10 mouse cellular contexts compared by ENCODE assay signal in genomic region chr8:46615936-46616335, GRCm38 (mm10). TPM values are rescaled to one million over a fixed set of nuclear protein-coding genes. Genes with fewer than 3 reads are reported as not detected.
DNase-seq lines count a peak whose midpoint lies in the region; ATAC-seq lines count a peak whose summit lies in the region.
"Had no signal": no experiment of that assay in that cellular context is flagged by ENCODE, and none has a peak within 500 bp of the region (broad histone marks: within the 10 kb centered on the region; RNA-seq: fewer than 3 reads in every experiment).

No protein-coding gene starts in this region.

- H3K4me3 ChIP-seq in forebrain, embryonic 13.5 days: no peak overlapping the region
- H3K4me3 ChIP-seq in forebrain, embryonic 11.5 days (ENCODE audit: low read depth, low read length): no peak overlapping the region
- H3K4me3 ChIP-seq in midbrain, embryonic 14.5 days (replicated peaks; ENCODE audit: low read depth, low read length): no peak overlapping the region
- no peak overlapping the region for H3K4me3 ChIP-seq in midbrain, embryonic 15.5 days
- H3K4me3 ChIP-seq in limb, embryonic 13.5 days: peak overlapping the region; percentile 82; the same call in 1 of the 2 replicates

- DNase-seq in forebrain, embryonic 11.5 days (ENCODE audit: low spot score): no peak
- DNase-seq in midbrain, embryonic 14.5 days: no peak
- DNase-seq in thymus, postnatal 10 days (ENCODE audit: low spot score in 2 of 2): peak; percentile 11 to 15
- DNase-seq in frontal cortex, adult 2 months (ENCODE audit: extremely low spot score in 1 of 2, low spot score in 1 of 2): no peak
- DNase-seq in left cerebral cortex, postnatal 14 days (ENCODE audit: low spot score in 2 of 2): no peak
- DNase-seq: adrenal gland, postnatal 14 days had no signal

- WGBS in forebrain, embryonic 13.5 days: 89% methylated on average over 8 of the region's 8 CpGs
- WGBS in forebrain, embryonic 11.5 days: 87% methylated on average over 8 of the region's 8 CpGs
- WGBS in midbrain, embryonic 14.5 days: 93% methylated on average over 8 of the region's 8 CpGs
- WGBS in midbrain, embryonic 15.5 days: 93% methylated on average over 8 of the region's 8 CpGs
- 53% methylated on average over 8 of the region's 8 CpGs for WGBS in limb, embryonic 13.5 days

- no peak overlapping the region for H3K9ac ChIP-seq in forebrain, embryonic 13.5 days
- H3K9ac ChIP-seq in forebrain, embryonic 11.5 days (ENCODE audit: low read length): no peak overlapping the region
- H3K9ac ChIP-seq in midbrain, embryonic 14.5 days (replicated peaks; ENCODE audit: low read length): no peak overlapping the region
- no peak overlapping the region for H3K9ac ChIP-seq in midbrain, embryonic 15.5 days
- H3K9ac ChIP-seq in limb, embryonic 13.5 days: peak overlapping the region; percentile 66; the same call in 1 of the 2 replicates

- intact Hi-C loops in left cerebral cortex, postnatal 14 days (cut with DNase I): no loop called here

- peaks cover 35% of the 10 kb centered on the region for H3K4me1 ChIP-seq in forebrain, embryonic 13.5 days
- peaks cover 4% of the 10 kb centered on the region; the same call in 1 of the 2 replicates for H3K4me1 ChIP-seq in forebrain, embryonic 11.5 days (replicated peaks; ENCODE audit: control insufficient read depth, insufficient read depth, low read length)
- peaks cover 27% of the 10 kb centered on the region for H3K4me1 ChIP-seq in midbrain, embryonic 14.5 days (ENCODE audit: control insufficient read depth, insufficient read depth, low read length)
- peaks cover 16% of the 10 kb centered on the region for H3K4me1 ChIP-seq in midbrain, embryonic 15.5 days
- H3K4me1 ChIP-seq in limb, embryonic 13.5 days: peaks cover 37% of the 10 kb centered on the region

- ATAC-seq in forebrain, embryonic 13.5 days: no peak
- ATAC-seq in forebrain, embryonic 11.5 days (replicated peaks; ENCODE audit: low FRiP score): no peak
- ATAC-seq in midbrain, embryonic 14.5 days (ENCODE audit: low FRiP score, low TSS enrichment): no peak
- no peak for ATAC-seq in midbrain, embryonic 15.5 days (replicated peaks)
- ATAC-seq in limb, embryonic 13.5 days (ENCODE audit: low FRiP score, low read depth): no peak

- no peak overlapping the region for H3K27ac ChIP-seq in forebrain, embryonic 13.5 days
- H3K27ac ChIP-seq in forebrain, embryonic 11.5 days (ENCODE audit: low read depth, low read length): no peak overlapping the region
- H3K27ac ChIP-seq in midbrain, embryonic 14.5 days (replicated peaks; ENCODE audit: low read depth, low read length): no peak overlapping the region
- no peak overlapping the region for H3K27ac ChIP-seq in midbrain, embryonic 15.5 days
- H3K27ac ChIP-seq in limb, embryonic 13.5 days: no peak overlapping the region

- peak overlapping the region; percentile 92; the same call in 1 of the 2 replicates for H3K4me2 ChIP-seq in forebrain, embryonic 13.5 days
- no peak overlapping the region for H3K4me2 ChIP-seq in forebrain, embryonic 11.5 days (ENCODE audit: low read depth, low read length, severe bottlenecking)
- H3K4me2 ChIP-seq in midbrain, embryonic 14.5 days (ENCODE audit: low read length): peak overlapping the region; percentile 63
- H3K4me2 ChIP-seq in midbrain, embryonic 15.5 days: no peak overlapping the region
- H3K4me2 ChIP-seq in limb, embryonic 13.5 days (replicated peaks): peak overlapping the region; percentile 66

- H3K36me3 ChIP-seq in forebrain, embryonic 13.5 days (ENCODE audit: poor library complexity, severe bottlenecking): no peaks in the 10 kb centered on the region
- H3K36me3 ChIP-seq in forebrain, embryonic 11.5 days (ENCODE audit: control insufficient read depth, insufficient read depth, low read length): no peaks in the 10 kb centered on the region
- no peaks in the 10 kb centered on the region for H3K36me3 ChIP-seq in midbrain, embryonic 14.5 days (ENCODE audit: control insufficient read depth, insufficient read depth, low read length)
- no peaks in the 10 kb centered on the region for H3K36me3 ChIP-seq in midbrain, embryonic 15.5 days (replicated peaks)
- H3K36me3 ChIP-seq in limb, embryonic 13.5 days: no peaks in the 10 kb centered on the region
- H3K36me3 ChIP-seq: midbrain, embryonic 12.5 days had no signal

- no peaks in the 10 kb centered on the region for H3K27me3 ChIP-seq in forebrain, embryonic 13.5 days
- no peaks in the 10 kb centered on the region for H3K27me3 ChIP-seq in forebrain, embryonic 11.5 days (ENCODE audit: control insufficient read depth, insufficient read depth, low read length)
- no peaks in the 10 kb centered on the region for H3K27me3 ChIP-seq in midbrain, embryonic 14.5 days (ENCODE audit: control insufficient read depth, insufficient read depth, low read length)
- no peaks in the 10 kb centered on the region for H3K27me3 ChIP-seq in midbrain, embryonic 15.5 days (replicated peaks)
- H3K27me3 ChIP-seq in limb, embryonic 13.5 days: no peaks in the 10 kb centered on the region
- H3K27me3 ChIP-seq: midbrain, embryonic 12.5 days had no signal

- H3K9me3 ChIP-seq in forebrain, embryonic 13.5 days (replicated peaks): no peaks in the 10 kb centered on the region
- H3K9me3 ChIP-seq in forebrain, embryonic 11.5 days (ENCODE audit: control insufficient read depth, low read length): no peaks in the 10 kb centered on the region
- H3K9me3 ChIP-seq in midbrain, embryonic 14.5 days (ENCODE audit: control insufficient read depth, low read length): no peaks in the 10 kb centered on the region
- no peaks in the 10 kb centered on the region for H3K9me3 ChIP-seq in midbrain, embryonic 15.5 days
- H3K9me3 ChIP-seq in limb, embryonic 13.5 days: no peaks in the 10 kb centered on the region
- H3K9me3 ChIP-seq: midbrain, embryonic 12.5 days had no signal

RNA-seq across cellular contexts. Expression of gene Primpol, which starts 1.1 kb away (rescaled TPM):
- 8.3 and 10.3 TPM in 2 replicates for polyA plus RNA-seq in forebrain, embryonic 13.5 days (2015; fragmentation: Nextera tagmentation; extraction: Ambion mirVana)
- 7.9 and 14.9 TPM in 2 replicates for polyA plus RNA-seq in forebrain, embryonic 11.5 days (2014; fragmentation: Nextera tagmentation; extraction: Ambion mirVana)
- polyA plus RNA-seq in midbrain, embryonic 14.5 days (2014; fragmentation: Nextera tagmentation; extraction: Ambion mirVana): 6.9 and 11.8 TPM in 2 replicates
- 7.8 and 7.9 TPM in 2 replicates for polyA plus RNA-seq in midbrain, embryonic 15.5 days (2015; fragmentation: Nextera tagmentation; extraction: Ambion mirVana)
- polyA plus RNA-seq in limb, embryonic 13.5 days (2015; fragmentation: Nextera tagmentation; extraction: Ambion mirVana): 14.6 and 16.0 TPM in 2 replicates
- polyA plus RNA-seq in frontal cortex, adult 2 months (2012; rRNA removed): 2.4 and 2.7 TPM in 2 replicates
- total RNA-seq in left cerebral cortex, postnatal 14 days (2021): 1 to 10 TPM; 3.2 to 3.8 TPM

RNA-seq across cellular contexts. Expression of gene Casp3, which starts 1.2 kb away (rescaled TPM):
- polyA plus RNA-seq in forebrain, embryonic 13.5 days (2015; fragmentation: Nextera tagmentation; extraction: Ambion mirVana): 208 and 213 TPM in 2 replicates
- 136 and 144 TPM in 2 replicates for polyA plus RNA-seq in forebrain, embryonic 11.5 days (2014; fragmentation: Nextera tagmentation; extraction: Ambion mirVana)
- 159 and 200 TPM in 2 replicates for polyA plus RNA-seq in midbrain, embryonic 14.5 days (2014; fragmentation: Nextera tagmentation; extraction: Ambion mirVana)
- 225 and 245 TPM in 2 replicates for polyA plus RNA-seq in midbrain, embryonic 15.5 days (2015; fragmentation: Nextera tagmentation; extraction: Ambion mirVana)
- polyA plus RNA-seq in limb, embryonic 13.5 days (2015; fragmentation: Nextera tagmentation; extraction: Ambion mirVana): 107 and 109 TPM in 2 replicates
- 22.5 and 24.7 TPM in 2 replicates for polyA plus RNA-seq in frontal cortex, adult 2 months (2012; rRNA removed)
- total RNA-seq in left cerebral cortex, postnatal 14 days (2021): 10 to 100 TPM; 28.7 to 29.7 TPM

Comparison
In these comparisons a context has a peak if more than half of its experiments do, and no peak if none do; other contexts are left out.
1. H3K4me2 ChIP-seq: peak in forebrain, embryonic 13.5 days (single experiment), midbrain, embryonic 14.5 days (single experiment) and limb, embryonic 13.5 days (single experiment); none in forebrain, embryonic 11.5 days (single experiment) and midbrain, embryonic 15.5 days (single experiment).
2. DNase-seq: peak in thymus, postnatal 10 days (2 of 2); none in forebrain, embryonic 11.5 days (single experiment), midbrain, embryonic 14.5 days (single experiment), frontal cortex, adult 2 months (0 of 2) and left cerebral cortex, postnatal 14 days (0 of 2).